Mouse (Mus musculus): ENCODE data around the gene Zfp68. TPM values are rescaled to one million over a fixed set of nuclear protein-coding genes. Genes with fewer than 3 reads are reported as not detected.
A peak's percentile ranks its signal among the peaks of the same experiment; 100 is the strongest.
"Not testable (repeated sequence)": the region's sequence is repeated elsewhere in the genome, so short reads cannot be mapped to it uniquely, and the experiment has no call there.

Gene Zfp68
- polyA plus RNA-seq, 1 experiment from 2014 or later: 83.5 TPM

GRCm38 (mm10) chr5:138636486-138636885 is 16.9 kb upstream of the Zfp68 start:
- 93% methylated on average over 2 of the region's 2 CpGs for WGBS
- no peaks in the 10 kb centered on the region for H3K27me3 ChIP-seq (ENCODE audit: control insufficient read depth, insufficient read depth, low read length)
- no peak overlapping the region for H3K9ac ChIP-seq (ENCODE audit: low read depth, low read length)
- no peak for DNase-seq (ENCODE audit: low spot score)
- H3K4me1 ChIP-seq (replicated peaks; ENCODE audit: control insufficient read depth, insufficient read depth, low read length): no peaks in the 10 kb centered on the region
- 0 out of 2 replicates have a peak, but pooled peaks cover 2% of the 10 kb centered on the region for H3K36me3 ChIP-seq (ENCODE audit: control insufficient read depth, insufficient read depth, low read length)
- no peak overlapping the region for H3K4me3 ChIP-seq (ENCODE audit: low read depth, low read length)
- H3K27ac ChIP-seq (ENCODE audit: low read depth, low read length): no peak overlapping the region
- H3K9me3 ChIP-seq (ENCODE audit: control insufficient read depth, low read length): no peaks in the 10 kb centered on the region
- no peak for ATAC-seq (ENCODE audit: low FRiP score)
- H3K4me2 ChIP-seq (replicated peaks; ENCODE audit: low read depth, low read length): no peak overlapping the region

- Histone ChIP-seq H3K27me3 (ENCODE audit: control insufficient read depth, insufficient read depth, low read length) (no peaks in the 10 kb centered on the region), H3K9ac (ENCODE audit: low read depth, low read length) (peak overlapping the region; percentile 89), H3K4me1 (replicated peaks; ENCODE audit: control insufficient read depth, insufficient read depth, low read length) (0 out of 2 replicates have a peak, but pooled peaks cover 2% of the 10 kb centered on the region), H3K4me3 (ENCODE audit: low read depth, low read length) (peak overlapping the region; percentile 86), H3K27ac (ENCODE audit: low read depth, low read length) (no peak overlapping the region), H3K36me3 (ENCODE audit: control insufficient read depth, insufficient read depth, low read length) (no peaks in the 10 kb centered on the region), H3K4me2 (replicated peaks; ENCODE audit: low read depth, low read length) (peak overlapping the region; percentile 65), H3K9me3 (ENCODE audit: control insufficient read depth, low read length) (no peaks in the 10 kb centered on the region)
- WGBS: 18% methylated on average over 3 of the region's 3 CpGs
- ATAC-seq (ENCODE audit: low FRiP score) (no peak), DNase-seq (ENCODE audit: low spot score) (no peak)
Observed at GRCm38 (mm10) chr5:138623478-138623875, 3.9 kb upstream of the Zfp68 start.

GRCm38 (mm10) chr5:138622645-138623477 is 3.3 kb upstream of the Zfp68 start, which contains the start of gene A430033K04Rik:
Gene A430033K04Rik, plus strand, starts transcription at chr5:138622859.
- DNase-seq (ENCODE audit: low spot score): peak; percentile 91
- WGBS: under 1% methylated on average over 30 of the region's 30 CpGs
- Histone ChIP-seq H3K27me3 (ENCODE audit: control insufficient read depth, insufficient read depth, low read length) (no peaks in the 10 kb centered on the region), H3K4me2 (replicated peaks; ENCODE audit: low read depth, low read length) (peak within 1 kb of the TSS; percentile 65), H3K27ac (ENCODE audit: low read depth, low read length) (peak within 1 kb of the TSS; percentile 83), H3K9ac (ENCODE audit: low read depth, low read length) (peak within 1 kb of the TSS; percentile 89), H3K4me1 (replicated peaks; ENCODE audit: control insufficient read depth, insufficient read depth, low read length) (0 out of 2 replicates have a peak, but pooled peaks cover 2% of the 10 kb centered on the region), H3K36me3 (ENCODE audit: control insufficient read depth, insufficient read depth, low read length) (no peaks in the 10 kb centered on the region), H3K4me3 (ENCODE audit: low read depth, low read length) (peak within 1 kb of the TSS; percentile 86), H3K9me3 (ENCODE audit: control insufficient read depth, low read length) (no peaks in the 10 kb centered on the region)
- peak; percentile 94 for ATAC-seq (ENCODE audit: low FRiP score)

GRCm38 (mm10) chr5:138620836-138621235 is 1.3 kb upstream of the Zfp68 start:
- Histone ChIP-seq H3K4me3 (ENCODE audit: low read depth, low read length) (no peak overlapping the region), H3K4me2 (replicated peaks; ENCODE audit: low read depth, low read length) (no peak overlapping the region), H3K36me3 (ENCODE audit: control insufficient read depth, insufficient read depth, low read length) (peaks cover 13% of the 10 kb centered on the region), H3K9ac (ENCODE audit: low read depth, low read length) (no peak overlapping the region), H3K27me3 (ENCODE audit: control insufficient read depth, insufficient read depth, low read length) (no peaks in the 10 kb centered on the region), H3K9me3 (ENCODE audit: control insufficient read depth, low read length) (peaks cover 10% of the 10 kb centered on the region; the same call in 1 of the 2 replicates), H3K27ac (ENCODE audit: low read depth, low read length) (no peak overlapping the region), H3K4me1 (replicated peaks; ENCODE audit: control insufficient read depth, insufficient read depth, low read length) (0 out of 2 replicates have a peak, but pooled peaks cover 2% of the 10 kb centered on the region)
- 84% methylated on average over 5 of the region's 5 CpGs for WGBS
- DNase-seq (ENCODE audit: low spot score): no peak
- no peak for ATAC-seq (ENCODE audit: low FRiP score)

GRCm38 (mm10) chr5:138618353-138618752 is 1.2 kb downstream of the Zfp68 start:
- no peak overlapping the region for H3K27ac ChIP-seq (ENCODE audit: low read depth, low read length)
- WGBS: 97% methylated on average over 1 of the region's 1 CpGs
- peaks cover 21% of the 10 kb centered on the region for H3K9me3 ChIP-seq (ENCODE audit: control insufficient read depth, low read length)
- H3K4me2 ChIP-seq (replicated peaks; ENCODE audit: low read depth, low read length): no peak overlapping the region; the same call in 1 of the 2 replicates
- H3K4me1 ChIP-seq (replicated peaks; ENCODE audit: control insufficient read depth, insufficient read depth, low read length): no peaks in the 10 kb centered on the region
- ATAC-seq (ENCODE audit: low FRiP score): no peak
- H3K9ac ChIP-seq (ENCODE audit: low read depth, low read length): no peak overlapping the region
- no peaks in the 10 kb centered on the region for H3K27me3 ChIP-seq (ENCODE audit: control insufficient read depth, insufficient read depth, low read length)
- peak overlapping the region; percentile 50 for H3K4me3 ChIP-seq (ENCODE audit: low read depth, low read length)
- no peak for DNase-seq (ENCODE audit: low spot score)
- peaks cover 35% of the 10 kb centered on the region for H3K36me3 ChIP-seq (ENCODE audit: control insufficient read depth, insufficient read depth, low read length)

GRCm38 (mm10) chr5:138587396-138587795 is 32.2 kb downstream of the Zfp68 start:
- no peak overlapping the region for H3K9ac ChIP-seq (ENCODE audit: low read depth, low read length)
- WGBS: 93% methylated on average over 6 of the region's 6 CpGs
- no peaks in the 10 kb centered on the region for H3K27me3 ChIP-seq (ENCODE audit: control insufficient read depth, insufficient read depth, low read length)
- no peak overlapping the region for H3K4me2 ChIP-seq (replicated peaks; ENCODE audit: low read depth, low read length)
- no peak overlapping the region for H3K4me3 ChIP-seq (ENCODE audit: low read depth, low read length)
- no peaks in the 10 kb centered on the region for H3K4me1 ChIP-seq (replicated peaks; ENCODE audit: control insufficient read depth, insufficient read depth, low read length)
- H3K9me3 ChIP-seq (ENCODE audit: control insufficient read depth, low read length): no peaks in the 10 kb centered on the region
- no peak overlapping the region for H3K27ac ChIP-seq (ENCODE audit: low read depth, low read length)
- DNase-seq (ENCODE audit: low spot score) (no peak), ATAC-seq (ENCODE audit: low FRiP score) (no peak)
- H3K36me3 ChIP-seq (ENCODE audit: control insufficient read depth, insufficient read depth, low read length): no peaks in the 10 kb centered on the region

GRCm38 (mm10) chr5:138571623-138572022 is 47.9 kb downstream of the Zfp68 start:
- Histone ChIP-seq H3K4me3 (ENCODE audit: low read depth, low read length) (no peak overlapping the region), H3K9me3 (ENCODE audit: control insufficient read depth, low read length) (no peaks in the 10 kb centered on the region), H3K27ac (ENCODE audit: low read depth, low read length) (no peak overlapping the region), H3K4me1 (replicated peaks; ENCODE audit: control insufficient read depth, insufficient read depth, low read length) (no peaks in the 10 kb centered on the region), H3K9ac (ENCODE audit: low read depth, low read length) (no peak overlapping the region), H3K27me3 (ENCODE audit: control insufficient read depth, insufficient read depth, low read length) (no peaks in the 10 kb centered on the region), H3K4me2 (replicated peaks; ENCODE audit: low read depth, low read length) (no peak overlapping the region), H3K36me3 (ENCODE audit: control insufficient read depth, insufficient read depth, low read length) (no peaks in the 10 kb centered on the region)
- WGBS: 47% methylated on average over 4 of the region's 4 CpGs
- ATAC-seq (ENCODE audit: low FRiP score) (no peak), DNase-seq (ENCODE audit: low spot score) (peak; percentile 72)

GRCm38 (mm10) chr5:138564612-138565011 is 54.9 kb downstream of the Zfp68 start, which contains the start of gene 1700123K08Rik:
Gene 1700123K08Rik, minus strand, starts transcription at chr5:138564712.
- not testable (repeated sequence) for H3K4me2 ChIP-seq (replicated peaks; ENCODE audit: low read depth, low read length); DNase-seq (ENCODE audit: low spot score); ATAC-seq (ENCODE audit: low FRiP score); H3K4me1 ChIP-seq (replicated peaks; ENCODE audit: control insufficient read depth, insufficient read depth, low read length); H3K27ac ChIP-seq (ENCODE audit: low read depth, low read length); H3K9me3 ChIP-seq (ENCODE audit: control insufficient read depth, low read length); H3K4me3 ChIP-seq (ENCODE audit: low read depth, low read length); H3K9ac ChIP-seq (ENCODE audit: low read depth, low read length); H3K27me3 ChIP-seq (ENCODE audit: control insufficient read depth, insufficient read depth, low read length); H3K36me3 ChIP-seq (ENCODE audit: control insufficient read depth, insufficient read depth, low read length)
- 83% methylated on average over 2 of the region's 2 CpGs for WGBS
